Mouse (Mus musculus): Measurements from ENCODE around the gene Srarp. TPM values are rescaled to one million over a fixed set of nuclear protein-coding genes. Genes with fewer than 3 reads are reported as not detected.

Gene Srarp
- not detected in 2 replicates for polyA plus RNA-seq (2015; fragmentation: Nextera tagmentation; extraction: Ambion mirVana)

GRCm38 (mm10) chr4:141435974-141436373 lies at the start of gene Srarp:
Srarp (minus strand) TSS chr4:141436105.

GRCm38 (mm10) chr4:141444451-141445327 lies 8.8 kb upstream of the Srarp start, which contains the start of gene Zbtb17:
Zbtb17 (plus strand) TSS chr4:141444654.

GRCm38 (mm10) chr4:141420192-141420829 lies 15.6 kb downstream of the Srarp start, which contains the start of gene Hspb7:
Hspb7 (plus strand) TSS chr4:141420779.

GRCm38 (mm10) chr4:141415924-141416323 lies 20.0 kb downstream of the Srarp start, which contains the start of gene Clcnkb:
Clcnkb (minus strand) TSS chr4:141416014.

GRCm38 (mm10) chr4:141398545-141398944 lies 37.4 kb downstream of the Srarp start, which contains the start of gene Clcnka:
Clcnka (minus strand) TSS chr4:141398724.

Other genes starting within 250 kb of the Srarp start
- 1.7 and 2.3 TPM in 2 replicates for gene Rsg1, start 222.1 kb downstream of the Srarp start, polyA plus RNA-seq (2015; fragmentation: Nextera tagmentation; extraction: Ambion mirVana)
- 0.42 and 0.90 TPM in 2 replicates for gene Arhgef19, start 196.6 kb downstream of the Srarp start, polyA plus RNA-seq (2015; fragmentation: Nextera tagmentation; extraction: Ambion mirVana)
- 0.52 and 0.89 TPM in 2 replicates for gene Epha2, start 134.9 kb downstream of the Srarp start, polyA plus RNA-seq (2015; fragmentation: Nextera tagmentation; extraction: Ambion mirVana)
- gene Fam131c, start 67.9 kb downstream of the Srarp start, polyA plus RNA-seq (2015; fragmentation: Nextera tagmentation; extraction: Ambion mirVana): 0.11 TPM in 1 of 2 replicates, not detected in the other
- gene Clcnka, start 37.4 kb downstream of the Srarp start, polyA plus RNA-seq (2015; fragmentation: Nextera tagmentation; extraction: Ambion mirVana): not detected in 2 replicates
- 0.12 TPM in 1 of 2 replicates, not detected in the other for gene Clcnkb, start 20.1 kb downstream of the Srarp start, polyA plus RNA-seq (2015; fragmentation: Nextera tagmentation; extraction: Ambion mirVana)
- gene Hspb7, start 15.3 kb downstream of the Srarp start, polyA plus RNA-seq (2015; fragmentation: Nextera tagmentation; extraction: Ambion mirVana): 0.30 and 0.42 TPM in 2 replicates
- 9.6 and 13.1 TPM in 2 replicates for gene Zbtb17, start 8.5 kb upstream of the Srarp start, polyA plus RNA-seq (2015; fragmentation: Nextera tagmentation; extraction: Ambion mirVana)
- 6.7 and 7.7 TPM in 2 replicates for gene Spen, start 102.5 kb upstream of the Srarp start, polyA plus RNA-seq (2015; fragmentation: Nextera tagmentation; extraction: Ambion mirVana)
- 12.8 and 15.0 TPM in 2 replicates for gene Fblim1, start 170.0 kb upstream of the Srarp start, polyA plus RNA-seq (2015; fragmentation: Nextera tagmentation; extraction: Ambion mirVana)
- 0.57 TPM in 2 replicates for gene Tmem82, start 182.5 kb upstream of the Srarp start, polyA plus RNA-seq (2015; fragmentation: Nextera tagmentation; extraction: Ambion mirVana)
- gene Slc25a34, start 187.7 kb upstream of the Srarp start, polyA plus RNA-seq (2015; fragmentation: Nextera tagmentation; extraction: Ambion mirVana): 0.14 and 0.15 TPM in 2 replicates
- 3.2 and 3.5 TPM in 2 replicates for gene Plekhm2, start 228.8 kb upstream of the Srarp start, polyA plus RNA-seq (2015; fragmentation: Nextera tagmentation; extraction: Ambion mirVana)
- not detected in 2 replicates for gene Rsc1a1, start 249.5 kb upstream of the Srarp start, polyA plus RNA-seq (2015; fragmentation: Nextera tagmentation; extraction: Ambion mirVana)

All from spleen, postnatal 0 days (tissue).